Mouse (Mus musculus) erythroblast, embryonic 14.5 days (primary cell): ENCODE data around the gene Cdc123. TPM values are rescaled to one million over a fixed set of nuclear protein-coding genes. Genes with fewer than 3 reads are reported as not detected.

Experiments
- H3K27me3 ChIP-seq: 2 replicates; pipeline ENCODE4 v1.6.1; 2012; ENCODE audit warnings: inconsistent platforms; ENCODE audit not compliant: control insufficient read depth
- H3K36me3 ChIP-seq: 2 replicates; pipeline ENCODE4 v1.6.1; 2012; ENCODE audit warnings: mild to moderate bottlenecking, inconsistent platforms; ENCODE audit not compliant: control insufficient read depth
- H3K4me1 ChIP-seq: 2 replicates; pipeline ENCODE4 v1.6.1; 2012; ENCODE audit warnings: inconsistent platforms; ENCODE audit not compliant: control insufficient read depth
- H3K4me3 ChIP-seq: replicated peaks from 2 replicates; pipeline ENCODE3; 2012; ENCODE audit warnings: moderate library complexity, mild to moderate bottlenecking, inconsistent platforms
- H3K9me3 ChIP-seq: 2 replicates; pipeline ENCODE4 v1.6.1; 2012; ENCODE audit warnings: low read length, inconsistent platforms, mixed read lengths; ENCODE audit not compliant: control insufficient read depth
- GATA1 ChIP-seq: IDR thresholded peaks from 2 replicates; pipeline ENCODE4 v1.6.1; 2012; ENCODE audit warnings: low read length, inconsistent platforms, mixed read lengths
- TAL1 ChIP-seq: IDR thresholded peaks from 3 replicates; pipeline ENCODE4 v1.6.1; 2012; ENCODE audit warnings: low read length, inconsistent platforms, mixed read lengths
- polyA plus RNA-seq: library from polyadenylated mRNA; stranded (reverse); fragments of >175 nt; gene quantifications from 2 replicates; pipeline ENCODE4 v1.2.3, GENCODE M21; 2012

Cdc123 gene
- polyA plus RNA-seq, result 16.0 and 22.6 TPM in 2 replicates

- Histone ChIP-seq H3K4me3 (peak within 1 kb of the TSS; percentile 74), H3K36me3 (peaks cover 48% of the 10 kb centered on the region), H3K4me1 (peaks cover 47% of the 10 kb centered on the region), H3K27me3 (no peaks in the 10 kb centered on the region), H3K9me3 (no peaks in the 10 kb centered on the region)
- TF ChIP-seq GATA1, result no peak
- TF ChIP-seq TAL1, result no peak
Measured at GRCm38 (mm10) chr2:5844873-5845631, at the start of gene Cdc123, which contains the start of gene Nudt5. Gene Cdc123, minus strand, starts transcription at chr2:5845164. Gene Nudt5, plus strand, starts transcription at chr2:5845019.

- Histone ChIP-seq H3K4me1 (peaks cover 35% of the 10 kb centered on the region), H3K9me3 (no peaks in the 10 kb centered on the region), H3K27me3 (no peaks in the 10 kb centered on the region), H3K36me3 (peaks cover 21% of the 10 kb centered on the region), H3K4me3 (peak overlapping the region; percentile 91)
- TF ChIP-seq TAL1 (no peak), GATA1 (no peak)
Measured at GRCm38 (mm10) chr2:5894296-5894695, 49.3 kb upstream of the Cdc123 start.

GRCm38 (mm10) chr2:5889412-5889811, 44.4 kb upstream of the Cdc123 start:
- H3K36me3 ChIP-seq, result peaks cover 57% of the 10 kb centered on the region
- no peaks in the 10 kb centered on the region for H3K9me3 ChIP-seq
- TF ChIP-seq GATA1, result no peak
- TF ChIP-seq TAL1, result no peak
- H3K27me3 ChIP-seq, result no peaks in the 10 kb centered on the region
- H3K4me1 ChIP-seq, result peaks cover 37% of the 10 kb centered on the region
- H3K4me3 ChIP-seq, result no peak overlapping the region

- Histone ChIP-seq H3K4me3 (no peak overlapping the region), H3K27me3 (no peaks in the 10 kb centered on the region), H3K4me1 (peaks cover 33% of the 10 kb centered on the region), H3K9me3 (no peaks in the 10 kb centered on the region), H3K36me3 (peaks cover 60% of the 10 kb centered on the region)
- no peak for TF ChIP-seq TAL1
- TF ChIP-seq GATA1, result no peak
Measured at GRCm38 (mm10) chr2:5888865-5889264, 43.9 kb upstream of the Cdc123 start.

GRCm38 (mm10) chr2:5877446-5877845, 32.5 kb upstream of the Cdc123 start:
- Histone ChIP-seq H3K4me1 (no peaks in the 10 kb centered on the region), H3K9me3 (no peaks in the 10 kb centered on the region), H3K4me3 (no peak overlapping the region), H3K36me3 (peaks cover 83% of the 10 kb centered on the region), H3K27me3 (no peaks in the 10 kb centered on the region)
- TF ChIP-seq TAL1 (no peak), GATA1 (no peak)

GRCm38 (mm10) chr2:5869746-5870145, 24.8 kb upstream of the Cdc123 start:
- Histone ChIP-seq H3K27me3 (no peaks in the 10 kb centered on the region), H3K9me3 (no peaks in the 10 kb centered on the region), H3K36me3 (peaks cover 83% of the 10 kb centered on the region), H3K4me3 (no peak overlapping the region), H3K4me1 (no peaks in the 10 kb centered on the region)
- TF ChIP-seq GATA1 (no peak), TAL1 (no peak)

GRCm38 (mm10) chr2:5867681-5868080, 22.7 kb upstream of the Cdc123 start:
- no peak for TF ChIP-seq GATA1
- no peak for TF ChIP-seq TAL1
- no peaks in the 10 kb centered on the region for H3K9me3 ChIP-seq
- peaks cover 82% of the 10 kb centered on the region for H3K36me3 ChIP-seq
- H3K27me3 ChIP-seq, result no peaks in the 10 kb centered on the region
- no peaks in the 10 kb centered on the region for H3K4me1 ChIP-seq
- no peak overlapping the region for H3K4me3 ChIP-seq

GRCm38 (mm10) chr2:5862834-5863233, 17.9 kb upstream of the Cdc123 start, which contains the start of gene Gm13199:
Gene Gm13199, minus strand, starts transcription at chr2:5862934.
- no peaks in the 10 kb centered on the region for H3K27me3 ChIP-seq
- no peaks in the 10 kb centered on the region for H3K4me1 ChIP-seq
- no peak for TF ChIP-seq TAL1
- no peak for TF ChIP-seq GATA1
- peaks cover 89% of the 10 kb centered on the region for H3K36me3 ChIP-seq
- H3K9me3 ChIP-seq, result no peaks in the 10 kb centered on the region
- no peak within 1 kb of the TSS for H3K4me3 ChIP-seq

- Histone ChIP-seq H3K4me3 (no peak overlapping the region), H3K27me3 (no peaks in the 10 kb centered on the region), H3K36me3 (peaks cover 74% of the 10 kb centered on the region), H3K4me1 (peaks cover 30% of the 10 kb centered on the region), H3K9me3 (no peaks in the 10 kb centered on the region)
- TF ChIP-seq TAL1, result no peak
- TF ChIP-seq GATA1, result no peak
Measured at GRCm38 (mm10) chr2:5851866-5852265, 6.9 kb upstream of the Cdc123 start.
